Mouse (Mus musculus): ENCODE data around the gene Gm10337. TPM values are rescaled to one million over a fixed set of nuclear protein-coding genes. Genes with fewer than 3 reads are reported as not detected.

Gene Gm10337
- total and polyA plus RNA-seq, 3 experiments, result not detected

GRCm38 (mm10) chr15:102499851-102500250 lies 3.7 kb upstream of the Gm10337 start:
- Histone ChIP-seq H3K79me2 (replicated peaks; ENCODE audit: control insufficient read depth, extremely low read depth, insufficient read depth, poor library complexity, severe bottlenecking) (peaks cover 17% of the 10 kb centered on the region), H3K27ac (ENCODE audit: insufficient read depth, low read depth) (no peak overlapping the region), H3K9ac (ENCODE audit: insufficient read depth, low read depth) (no peak overlapping the region), H3K4me3 (replicated peaks in 1 of 3; ENCODE audit: low read depth in 2 of 3, low read length in 2 of 3, poor library complexity in 1 of 3) (no peak overlapping the region), H3K36me3 (replicated peaks in 1 of 2; ENCODE audit: control insufficient read depth in 1 of 2, insufficient read depth in 1 of 2, low read length in 1 of 2) (peaks cover 76 to 95% of the 10 kb centered on the region in 2 experiments), H3K27me3 (replicated peaks) (no peaks in the 10 kb centered on the region), H3K4me2 (ENCODE audit: insufficient read depth, low read depth, poor library complexity, severe bottlenecking) (no peak overlapping the region), H3K9me3 (replicated peaks; ENCODE audit: low read length) (no peaks in the 10 kb centered on the region), H3K4me1 (ENCODE audit: control insufficient read depth in 1 of 2, insufficient read depth in 2 of 2) (no peaks in the 10 kb centered on the region; a peak in 1 of 4 replicates)
- TF ChIP-seq JUN (IDR thresholded peaks at IDR 0.05; ENCODE audit: insufficient read depth, low read depth, low read length), result no peak
- no peak for TF ChIP-seq CHD2 (IDR thresholded peaks at IDR 0.05; ENCODE audit: low read length)
- no peak for TF ChIP-seq NRF1 (IDR thresholded peaks at IDR 0.05; ENCODE audit: low read depth, low read length)
- no peak for TF ChIP-seq SMC3 (IDR thresholded peaks at IDR 0.05; ENCODE audit: low read depth, low read length)
- TF ChIP-seq UBTF (IDR thresholded peaks at IDR 0.05; ENCODE audit: low read depth, low read length), result no peak
- TF ChIP-seq MAX (IDR thresholded peaks at IDR 0.05; ENCODE audit: low read length), result no peak
- no peak for TF ChIP-seq CTCF (conservative IDR thresholded peaks at IDR 0.05 in 1 of 2, IDR thresholded peaks at IDR 0.05 in 1 of 2; ENCODE audit: low read depth in 2 of 2, low read length in 2 of 2)
- no peak for TF ChIP-seq ZC3H11A (IDR thresholded peaks at IDR 0.05; ENCODE audit: low read depth, low read length)
- no peak for TF ChIP-seq ZKSCAN1 (IDR thresholded peaks at IDR 0.05; ENCODE audit: borderline replicate concordance, low read depth, low read length)
- TF ChIP-seq CHD1 (IDR thresholded peaks at IDR 0.05; ENCODE audit: low read depth, low read length), result no peak
- no peak for TF ChIP-seq ETS1 (conservative IDR thresholded peaks at IDR 0.05; ENCODE audit: low read depth, low read length)
- no peak for TF ChIP-seq MYC (IDR thresholded peaks at IDR 0.05; ENCODE audit: low read depth, low read length)
- TF ChIP-seq USF1 (IDR thresholded peaks at IDR 0.05; ENCODE audit: low read depth, low read length), result no peak
- TF ChIP-seq RCOR1 (conservative IDR thresholded peaks at IDR 0.05; ENCODE audit: low read depth, low read length), result no peak
- no peak for DNase-seq (ENCODE audit: extremely low read depth)
- in situ Hi-C loops (cut with MboI; ENCODE audit: low pct_ligation_motif_present, low pct_unique_long_range_greater_than_20kb, low sequenced_read_pairs) (no loop called here), dilution Hi-C loops (cut with MboI; ENCODE audit: extremely low pct_ligation_motif_present, extremely low pct_unique_long_range_greater_than_20kb, low sequenced_read_pairs) (no loop called here)

DNA sequence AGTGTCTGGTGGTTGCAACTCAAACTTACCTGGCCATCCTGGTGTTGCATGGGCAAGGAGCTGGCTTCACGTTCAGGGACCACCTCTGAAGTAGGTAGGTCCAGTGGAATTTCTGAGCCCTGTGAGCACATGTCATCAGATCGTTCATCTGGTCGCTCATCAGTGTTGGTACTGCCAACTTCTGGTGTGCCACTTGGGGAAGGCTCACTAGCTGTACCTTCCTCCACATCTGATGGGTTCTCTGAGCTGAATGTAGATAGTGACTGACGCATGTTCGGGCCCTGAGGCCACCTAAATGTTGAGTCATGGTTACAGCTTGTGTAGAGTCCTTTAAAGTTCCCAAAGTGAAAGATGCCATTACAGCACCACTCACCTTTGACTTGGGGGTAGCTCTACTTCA lies 3.0 kb upstream of the Gm10337 start:
- TF ChIP-seq UBTF (IDR thresholded peaks at IDR 0.05; ENCODE audit: low read depth, low read length) (no peak), POLR2A (IDR thresholded peaks at IDR 0.05; ENCODE audit: low read depth, low read length) (peak; percentile 31; the same call in 1 of the 2 replicates)
- in situ Hi-C loops (cut with MboI; ENCODE audit: low pct_ligation_motif_present, low pct_unique_long_range_greater_than_20kb, low sequenced_read_pairs), result no loop called here
- Histone ChIP-seq H3K36me3 (replicated peaks in 1 of 2; ENCODE audit: control insufficient read depth in 1 of 2, insufficient read depth in 1 of 2, low read length in 1 of 2) (peaks cover 78 to 95% of the 10 kb centered on the region in 2 experiments), H3K9ac (ENCODE audit: insufficient read depth, low read depth) (no peak overlapping the region), H3K4me2 (ENCODE audit: insufficient read depth, low read depth, poor library complexity, severe bottlenecking) (no peak overlapping the region), H3K4me3 (replicated peaks in 1 of 3; ENCODE audit: low read depth in 2 of 3, low read length in 2 of 3, poor library complexity in 1 of 3) (no peak overlapping the region), H3K27ac (ENCODE audit: insufficient read depth, low read depth) (no peak overlapping the region), H3K27me3 (replicated peaks) (no peaks in the 10 kb centered on the region), H3K9me3 (replicated peaks; ENCODE audit: low read length) (no peaks in the 10 kb centered on the region), H3K4me1 (ENCODE audit: control insufficient read depth in 1 of 2, insufficient read depth in 2 of 2) (no peaks in the 10 kb centered on the region; a peak in 1 of 4 replicates), H3K79me2 (replicated peaks; ENCODE audit: control insufficient read depth, extremely low read depth, insufficient read depth, poor library complexity, severe bottlenecking) (peaks cover 11% of the 10 kb centered on the region)
- dilution Hi-C loops (cut with MboI; ENCODE audit: extremely low pct_ligation_motif_present, extremely low pct_unique_long_range_greater_than_20kb, low sequenced_read_pairs), result no loop called here
- no peak for DNase-seq (ENCODE audit: extremely low read depth)

Measured in CH12.LX (cell line).